Mouse (Mus musculus): ENCODE results near the gene Bcl2l14. TPM values are rescaled to one million over a fixed set of nuclear protein-coding genes. Genes with fewer than 3 reads are reported as not detected.

The Bcl2l14 gene
- total RNA-seq, 2 experiments from 2014 or later, result not detected

- no peak for DNase-seq
- intact Hi-C loops (cut with DNase I; ENCODE audit: low total_unique reads), result no loop called here
Measured at GRCm38 (mm10) chr6:134436955-134437354, 40.8 kb downstream of the Bcl2l14 start.

- intact Hi-C loops (cut with DNase I; ENCODE audit: low total_unique reads), result no loop called here
- peak; percentile 28 for DNase-seq
Measured at GRCm38 (mm10) chr6:134439401-134440021, 43.4 kb downstream of the Bcl2l14 start.

GRCm38 (mm10) chr6:134440023-134440422, 43.9 kb downstream of the Bcl2l14 start:
- intact Hi-C loops (cut with DNase I; ENCODE audit: low total_unique reads), result no loop called here
- no peak for DNase-seq

- intact Hi-C loops (cut with DNase I; ENCODE audit: low total_unique reads), result no loop called here
- no peak for DNase-seq
Measured at GRCm38 (mm10) chr6:134441716-134442115, 45.6 kb downstream of the Bcl2l14 start.

- DNase-seq, result no peak
- intact Hi-C loops (cut with DNase I; ENCODE audit: low total_unique reads), result no loop called here
Measured at GRCm38 (mm10) chr6:134442219-134442618, 46.1 kb downstream of the Bcl2l14 start.

- intact Hi-C loops (cut with DNase I; ENCODE audit: low total_unique reads), result no loop called here
- no peak for DNase-seq
Measured at GRCm38 (mm10) chr6:134443198-134443904, 47.2 kb downstream of the Bcl2l14 start.

GRCm38 (mm10) chr6:134443925-134444324, 47.8 kb downstream of the Bcl2l14 start:
- DNase-seq, result no peak
- intact Hi-C loops (cut with DNase I; ENCODE audit: low total_unique reads), result no loop called here

GRCm38 (mm10) chr6:134448451-134448850, 52.3 kb downstream of the Bcl2l14 start:
- intact Hi-C loops (cut with DNase I; ENCODE audit: low total_unique reads), result no loop called here
- no peak for DNase-seq

GRCm38 (mm10) chr6:134449958-134450357, 53.8 kb downstream of the Bcl2l14 start:
- DNase-seq, result no peak
- intact Hi-C loops (cut with DNase I; ENCODE audit: low total_unique reads), result no loop called here

GRCm38 (mm10) chr6:134450661-134451119, 54.6 kb downstream of the Bcl2l14 start:
- DNase-seq, result peak; percentile 25
- intact Hi-C loops (cut with DNase I; ENCODE audit: low total_unique reads), result no loop called here

GRCm38 (mm10) chr6:134454093-134454492, 58.0 kb downstream of the Bcl2l14 start:
- DNase-seq, result no peak
- intact Hi-C loops (cut with DNase I; ENCODE audit: low total_unique reads), result no loop called here

- intact Hi-C loops (cut with DNase I; ENCODE audit: low total_unique reads), result no loop called here
- DNase-seq, result no peak
Measured at GRCm38 (mm10) chr6:134458376-134458775, 62.3 kb downstream of the Bcl2l14 start.

GRCm38 (mm10) chr6:134461175-134461574, 65.1 kb downstream of the Bcl2l14 start:
- intact Hi-C loops (cut with DNase I; ENCODE audit: low total_unique reads), result no loop called here
- no peak for DNase-seq

GRCm38 (mm10) chr6:134466671-134467229, 70.6 kb downstream of the Bcl2l14 start:
- intact Hi-C loops (cut with DNase I; ENCODE audit: low total_unique reads), result no loop called here

GRCm38 (mm10) chr6:134469297-134469696, 73.2 kb downstream of the Bcl2l14 start:
- intact Hi-C loops (cut with DNase I; ENCODE audit: low total_unique reads), result no loop called here

More at GRCm38 (mm10) chr6:134466671-134467229, 70.6 kb downstream of the Bcl2l14 start:
- DNase-seq, result no peak

GRCm38 (mm10) chr6:134470857-134471256, 74.7 kb downstream of the Bcl2l14 start:
- intact Hi-C loops (cut with DNase I; ENCODE audit: low total_unique reads), result no loop called here
- peak; percentile 31 for DNase-seq

More at GRCm38 (mm10) chr6:134469297-134469696, 73.2 kb downstream of the Bcl2l14 start:
- DNase-seq, result no peak

- no peak for DNase-seq
- intact Hi-C loops (cut with DNase I; ENCODE audit: low total_unique reads), result no loop called here
Measured at GRCm38 (mm10) chr6:134473143-134473561, 77.0 kb downstream of the Bcl2l14 start.

- DNase-seq, result peak; percentile 25
- intact Hi-C loops (cut with DNase I; ENCODE audit: low total_unique reads), result no loop called here
Measured at GRCm38 (mm10) chr6:134479481-134479880, 83.4 kb downstream of the Bcl2l14 start.

- intact Hi-C loops (cut with DNase I; ENCODE audit: low total_unique reads), result no loop called here
- DNase-seq, result no peak
Measured at GRCm38 (mm10) chr6:134486318-134486717, 90.2 kb downstream of the Bcl2l14 start.

Data from gastrocnemius, postnatal 14 days (tissue).